Mouse (Mus musculus) neural tube, embryonic 14.5 days (tissue): ENCODE measurements around the gene Olfr543. TPM values are rescaled to one million over a fixed set of nuclear protein-coding genes. Genes with fewer than 3 reads are reported as not detected.

Experiments used
- ATAC-seq: fragments of 200-750 bp; cut with Nextera tagmentation; 2 replicates; pipeline ENCODE4 v1.8.0; 2017; ENCODE audit warnings: low read depth, mild to moderate bottlenecking, moderate TSS enrichment, moderate library complexity
- H3K27ac ChIP-seq: fragments of 300-500 bp; sonication (generic); 2 replicates; pipeline ENCODE4 v1.5.1; 2014; ENCODE audit warnings: low read depth, mild to moderate bottlenecking, control low read depth, low read length, moderate library complexity, mixed read lengths
- H3K27me3 ChIP-seq: fragments of 300-500 bp; sonication (generic); 2 replicates; pipeline ENCODE4 v1.6.1; 2014; ENCODE audit warnings: low read length; ENCODE audit not compliant: control insufficient read depth, insufficient read depth
- H3K36me3 ChIP-seq: fragments of 300-500 bp; sonication (generic); 2 replicates; pipeline ENCODE4 v1.6.1; 2014; ENCODE audit warnings: low read length, mixed read lengths; ENCODE audit not compliant: control insufficient read depth, insufficient read depth
- H3K4me1 ChIP-seq: fragments of 300-500 bp; sonication (generic); 2 replicates; pipeline ENCODE4 v1.6.1; 2014; ENCODE audit warnings: low read length; ENCODE audit not compliant: control insufficient read depth, insufficient read depth
- H3K4me2 ChIP-seq: fragments of 300-500 bp; sonication (generic); 2 replicates; pipeline ENCODE4 v1.6.1; 2014; ENCODE audit warnings: mild to moderate bottlenecking, low read depth, low read length, control low read depth
- H3K4me3 ChIP-seq: fragments of 300-500 bp; sonication (generic); 2 replicates; pipeline ENCODE4 v1.5.1; 2014; ENCODE audit warnings: low read depth, low read length, control low read depth, mixed read lengths
- H3K9ac ChIP-seq: fragments of 300-500 bp; sonication (generic); replicated peaks from 2 replicates; pipeline ENCODE4 v1.6.1; 2014; ENCODE audit warnings: low read depth, mild to moderate bottlenecking, control low read depth, low read length, mixed read lengths
- H3K9me3 ChIP-seq: fragments of 300-500 bp; sonication (generic); 2 replicates; pipeline ENCODE4 v1.6.1; 2016; ENCODE audit warnings: low read length; ENCODE audit not compliant: control insufficient read depth
- WGBS: fragments of 180-500 bp; shearing (Covaris S2); extraction: QIAGEN DNeasy Blood & Tissue Kit; methylation state at CpG from one replicate; pipeline ENCODE4 v1.1.7; 2014; 5-methylcytosine and 5-hydroxymethylcytosine counted together
- polyA plus RNA-seq: library from polyadenylated mRNA; unstranded; fragments of >200 nt; fragmentation: Nextera tagmentation; extraction: Ambion mirVana; gene quantifications from 2 replicates; pipeline ENCODE4 v1.2.1, GENCODE M21; 2014

Olfr543 gene
- 0.80 and 1.3 TPM in 2 replicates for polyA plus RNA-seq

DNA sequence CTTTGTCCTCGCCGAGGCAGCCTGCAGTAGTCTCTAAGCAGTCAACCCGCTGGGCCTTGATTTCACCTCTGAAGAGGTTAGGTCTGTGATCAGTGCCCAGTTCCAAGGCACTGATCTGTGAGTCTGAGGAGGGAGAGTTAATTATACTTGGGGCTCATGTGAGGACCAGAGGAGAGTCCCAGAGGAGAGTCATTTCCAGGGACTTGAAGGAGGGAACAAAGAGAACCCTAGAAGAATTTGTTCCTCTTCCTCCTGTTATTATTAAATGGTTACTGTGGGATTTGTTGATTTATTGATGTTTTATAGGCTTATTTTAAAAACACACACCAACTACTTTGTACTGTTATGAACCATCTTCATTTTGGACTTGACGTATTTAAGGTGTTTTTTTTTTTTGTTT, at the start of gene Olfr543:
Gene Olfr543, minus strand, starts transcription at position 101 of the 400 bp plus-strand sequence.
- Histone ChIP-seq H3K9me3 (no peaks in the 10 kb centered on the region), H3K27me3 (no peaks in the 10 kb centered on the region), H3K4me3 (no peak within 1 kb of the TSS), H3K4me2 (no peak within 1 kb of the TSS), H3K9ac (no peak within 1 kb of the TSS), H3K36me3 (no peaks in the 10 kb centered on the region), H3K27ac (no peak within 1 kb of the TSS), H3K4me1 (no peaks in the 10 kb centered on the region)
- no peak for ATAC-seq
- 98% methylated on average over 4 of the region's 4 CpGs for WGBS

- no peaks in the 10 kb centered on the region for H3K4me1 ChIP-seq
- H3K27me3 ChIP-seq = no peaks in the 10 kb centered on the region
- no peaks in the 10 kb centered on the region for H3K9me3 ChIP-seq
- no peak overlapping the region for H3K9ac ChIP-seq
- H3K4me2 ChIP-seq = no peak overlapping the region
- H3K36me3 ChIP-seq = no peaks in the 10 kb centered on the region
- no peak overlapping the region for H3K27ac ChIP-seq
- no peak for ATAC-seq
- 91% methylated on average over 1 of the region's 1 CpGs for WGBS
- H3K4me3 ChIP-seq = no peak overlapping the region
Observed at GRCm38 (mm10) chr7:102529052-102529451, 47.6 kb upstream of the Olfr543 start.

DNA sequence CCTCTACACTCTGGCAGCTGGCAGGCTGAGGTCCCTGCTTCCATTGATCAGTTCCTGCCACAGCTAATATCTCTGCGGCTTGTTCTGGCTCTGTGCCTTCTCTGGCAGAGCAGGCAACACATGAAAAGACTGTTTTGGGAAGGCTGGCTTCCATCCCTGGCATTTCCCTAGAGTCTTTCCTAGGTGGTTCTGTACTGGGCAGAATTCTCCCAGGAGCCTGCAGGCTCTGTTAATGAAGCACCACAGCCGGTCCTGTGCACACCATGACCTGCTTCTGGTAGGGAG, 35.5 kb upstream of the Olfr543 start:
- H3K9ac ChIP-seq = no peak overlapping the region
- H3K4me2 ChIP-seq = no peak overlapping the region
- no peak overlapping the region for H3K4me3 ChIP-seq
- H3K36me3 ChIP-seq = no peaks in the 10 kb centered on the region
- H3K27me3 ChIP-seq = no peaks in the 10 kb centered on the region; the same call in 1 of the 2 replicates
- 71% methylated on average over 2 of the region's 2 CpGs for WGBS
- no peak overlapping the region for H3K27ac ChIP-seq
- no peaks in the 10 kb centered on the region for H3K9me3 ChIP-seq
- ATAC-seq = no peak
- H3K4me1 ChIP-seq = no peaks in the 10 kb centered on the region

DNA sequence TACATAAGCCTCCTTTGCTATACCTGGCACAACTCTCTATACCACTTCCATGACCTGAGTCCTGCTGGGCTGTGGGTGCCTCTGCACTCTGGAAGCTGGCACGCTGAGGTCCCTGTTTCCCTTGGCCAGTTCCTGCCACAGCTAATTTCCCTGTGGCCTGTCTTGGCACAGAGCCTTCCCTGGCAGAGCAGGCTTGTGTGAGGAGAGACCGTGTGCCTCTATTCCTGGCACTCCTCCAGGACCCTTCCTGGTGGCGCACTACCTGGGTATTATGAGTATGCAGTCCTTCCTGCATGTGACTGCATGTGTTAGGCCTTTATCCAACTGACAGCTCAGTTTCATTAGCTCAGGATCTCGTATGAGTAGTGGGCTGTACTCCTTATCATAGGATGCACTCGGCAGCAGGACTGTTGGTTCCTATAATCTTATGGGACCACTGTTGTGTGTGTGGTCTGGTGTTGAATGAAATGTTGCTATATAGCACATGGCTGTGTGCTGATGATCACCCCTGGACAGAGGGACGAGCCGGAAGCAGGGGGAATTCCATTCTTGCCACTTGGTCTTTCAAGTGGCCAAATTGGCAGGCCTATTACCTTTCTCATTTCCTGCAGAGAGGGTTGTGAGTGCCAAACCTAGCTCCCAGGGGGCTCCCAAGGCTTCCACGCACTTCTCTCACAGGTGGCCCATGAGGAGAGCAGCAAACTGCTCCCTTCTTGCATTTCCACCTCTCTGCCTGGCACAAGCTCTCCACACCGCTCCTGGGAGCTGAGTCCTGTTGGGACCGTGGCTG, 35.0 kb upstream of the Olfr543 start:
- Histone ChIP-seq H3K4me2 (no peak overlapping the region), H3K4me1 (no peaks in the 10 kb centered on the region), H3K9ac (no peak overlapping the region), H3K27ac (no peak overlapping the region), H3K27me3 (no peaks in the 10 kb centered on the region; the same call in 1 of the 2 replicates), H3K36me3 (no peaks in the 10 kb centered on the region), H3K9me3 (no peaks in the 10 kb centered on the region), H3K4me3 (no peak overlapping the region)
- WGBS = 64% methylated on average over 10 of the region's 10 CpGs
- ATAC-seq = no peak

DNA sequence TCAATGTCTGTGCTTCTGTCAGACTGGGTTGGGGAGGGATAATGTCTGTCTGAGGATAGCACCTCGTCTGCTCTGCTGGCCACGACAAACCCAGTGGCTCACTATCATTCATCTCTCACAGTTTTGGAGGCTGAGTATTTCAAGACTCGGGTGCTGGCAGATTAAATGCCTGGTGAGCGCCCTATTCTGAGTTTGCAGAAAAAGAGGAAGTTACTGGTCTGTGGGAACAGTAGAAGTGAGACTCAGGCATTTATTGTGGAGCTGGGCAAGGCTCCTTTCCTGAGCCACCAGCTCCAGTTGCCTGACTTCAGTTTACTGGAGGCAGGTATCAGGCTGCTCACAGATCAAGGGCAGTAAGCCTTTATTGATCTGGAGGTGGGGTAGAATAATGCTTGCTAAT, 32.7 kb upstream of the Olfr543 start:
- 87% methylated on average over 4 of the region's 4 CpGs for WGBS
- Histone ChIP-seq H3K4me2 (no peak overlapping the region), H3K9ac (no peak overlapping the region), H3K27me3 (no peaks in the 10 kb centered on the region; the same call in 1 of the 2 replicates), H3K4me1 (no peaks in the 10 kb centered on the region), H3K27ac (no peak overlapping the region), H3K4me3 (no peak overlapping the region), H3K9me3 (no peaks in the 10 kb centered on the region), H3K36me3 (no peaks in the 10 kb centered on the region)
- ATAC-seq = no peak

- Histone ChIP-seq H3K27ac (no peak overlapping the region), H3K4me1 (no peaks in the 10 kb centered on the region), H3K4me2 (peak overlapping the region; percentile 79), H3K36me3 (no peaks in the 10 kb centered on the region), H3K9ac (peak overlapping the region; percentile 77), H3K9me3 (no peaks in the 10 kb centered on the region), H3K27me3 (no peaks in the 10 kb centered on the region; the same call in 1 of the 2 replicates), H3K4me3 (peak overlapping the region; percentile 47)
- peak; percentile 98 for ATAC-seq
- WGBS = under 1% methylated on average over 54 of the region's 54 CpGs
Observed at GRCm38 (mm10) chr7:102512814-102513435, 31.4 kb upstream of the Olfr543 start.

- H3K27me3 ChIP-seq = no peaks in the 10 kb centered on the region; the same call in 1 of the 2 replicates
- WGBS = 94% methylated on average over 10 of the region's 10 CpGs
- no peak for ATAC-seq
- H3K27ac ChIP-seq = no peak overlapping the region
- no peaks in the 10 kb centered on the region for H3K9me3 ChIP-seq
- no peak overlapping the region for H3K4me2 ChIP-seq
- no peaks in the 10 kb centered on the region for H3K36me3 ChIP-seq
- H3K4me3 ChIP-seq = no peak overlapping the region
- H3K4me1 ChIP-seq = no peaks in the 10 kb centered on the region
- no peak overlapping the region for H3K9ac ChIP-seq
Observed at GRCm38 (mm10) chr7:102511927-102512326, 30.4 kb upstream of the Olfr543 start.

DNA sequence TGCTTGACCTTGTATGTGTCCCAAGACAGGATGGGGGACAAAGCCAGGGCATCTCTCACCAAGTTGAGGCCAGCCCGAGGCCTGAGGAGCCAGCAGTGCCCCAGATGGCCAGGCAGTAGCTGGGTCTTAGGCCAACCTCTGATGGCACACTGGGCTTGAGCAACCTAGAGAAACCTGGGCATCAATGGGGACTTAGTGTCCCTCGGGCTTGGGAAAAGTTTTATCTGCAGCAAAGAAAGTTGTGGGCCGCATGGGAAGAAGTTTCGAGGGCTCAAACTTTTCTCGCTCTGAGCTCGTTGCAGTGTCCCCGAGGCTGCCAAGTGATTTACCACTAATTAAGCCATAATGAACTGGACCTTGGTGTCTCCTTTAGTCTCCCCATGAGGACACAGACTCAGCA, 28.2 kb upstream of the Olfr543 start:
- no peak overlapping the region for H3K27ac ChIP-seq
- H3K4me1 ChIP-seq = no peaks in the 10 kb centered on the region
- H3K9ac ChIP-seq = no peak overlapping the region
- no peaks in the 10 kb centered on the region for H3K9me3 ChIP-seq
- H3K27me3 ChIP-seq = no peaks in the 10 kb centered on the region; the same call in 1 of the 2 replicates
- no peak overlapping the region for H3K4me2 ChIP-seq
- no peaks in the 10 kb centered on the region for H3K36me3 ChIP-seq
- 67% methylated on average over 7 of the region's 7 CpGs for WGBS
- no peak for ATAC-seq
- H3K4me3 ChIP-seq = no peak overlapping the region

DNA sequence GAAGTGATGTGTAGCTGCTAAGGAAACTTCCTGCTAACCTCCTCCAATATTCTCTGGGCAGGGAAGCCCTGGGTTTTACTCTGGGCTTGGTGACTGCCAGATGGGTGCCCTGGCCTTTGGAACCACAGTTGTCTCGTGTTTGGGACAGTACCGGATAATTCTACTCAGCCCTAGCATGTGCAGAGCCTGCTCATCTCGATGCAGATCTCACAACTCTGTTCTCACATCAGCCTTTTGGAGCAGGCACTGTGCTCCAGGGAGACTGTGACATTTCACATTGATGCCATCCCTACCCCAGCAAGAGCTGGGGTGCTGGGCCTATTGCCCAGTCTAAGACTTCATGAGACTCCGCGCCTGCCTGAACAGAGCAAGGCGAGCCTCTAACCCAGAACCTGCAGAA, 27.2 kb upstream of the Olfr543 start:
- Histone ChIP-seq H3K9me3 (no peaks in the 10 kb centered on the region), H3K27me3 (no peaks in the 10 kb centered on the region; the same call in 1 of the 2 replicates), H3K4me2 (no peak overlapping the region), H3K9ac (no peak overlapping the region), H3K4me3 (no peak overlapping the region), H3K36me3 (no peaks in the 10 kb centered on the region), H3K27ac (no peak overlapping the region), H3K4me1 (no peaks in the 10 kb centered on the region)
- no peak for ATAC-seq
- WGBS = 91% methylated on average over 6 of the region's 6 CpGs
